Mouse (Mus musculus): ENCODE measurements around the gene Galnt6. TPM values are rescaled to one million over a fixed set of nuclear protein-coding genes. Genes with fewer than 3 reads are reported as not detected.

Gene Galnt6
- polyA plus RNA-seq, 1 experiment from 2014 or later, result 0.31 TPM

- Histone ChIP-seq H3K9ac (no peak overlapping the region), H3K36me3 (no peaks in the 10 kb centered on the region), H3K27ac (no peak overlapping the region), H3K4me3 (no peak overlapping the region), H3K4me2 (no peak overlapping the region), H3K27me3 (peaks cover 18% of the 10 kb centered on the region), H3K4me1 (replicated peaks) (peaks cover 4% of the 10 kb centered on the region), H3K9me3 (replicated peaks) (no peaks in the 10 kb centered on the region)
- no peak for ATAC-seq (replicated peaks; ENCODE audit: insufficient number of reproducible peaks, insufficient read depth, low FRiP score, low read depth)
- 70% methylated on average over 5 of the region's 5 CpGs for WGBS
These were observed 23.9 kb upstream of the Galnt6 start for GRCm38 (mm10) chr15:100753045-100753444.

- Histone ChIP-seq H3K27me3 (peaks cover 14% of the 10 kb centered on the region), H3K27ac (no peak overlapping the region), H3K9ac (no peak overlapping the region), H3K9me3 (replicated peaks) (no peaks in the 10 kb centered on the region), H3K36me3 (no peaks in the 10 kb centered on the region), H3K4me3 (no peak overlapping the region), H3K4me2 (no peak overlapping the region), H3K4me1 (replicated peaks) (peaks cover 4% of the 10 kb centered on the region)
- 63% methylated on average over 2 of the region's 2 CpGs for WGBS
- ATAC-seq (replicated peaks; ENCODE audit: insufficient number of reproducible peaks, insufficient read depth, low FRiP score, low read depth), result no peak
These were observed 23.3 kb upstream of the Galnt6 start for GRCm38 (mm10) chr15:100752439-100752838.

GRCm38 (mm10) chr15:100749751-100750538 lies 20.8 kb upstream of the Galnt6 start:
- no peak overlapping the region for H3K4me2 ChIP-seq
- peaks cover 4% of the 10 kb centered on the region for H3K4me1 ChIP-seq (replicated peaks)
- H3K36me3 ChIP-seq, result no peaks in the 10 kb centered on the region
- H3K9me3 ChIP-seq (replicated peaks), result no peaks in the 10 kb centered on the region
- 71% methylated on average over 10 of the region's 10 CpGs for WGBS
- ATAC-seq (replicated peaks; ENCODE audit: insufficient number of reproducible peaks, insufficient read depth, low FRiP score, low read depth), result no peak
- H3K4me3 ChIP-seq, result no peak overlapping the region
- no peak overlapping the region for H3K27ac ChIP-seq
- H3K27me3 ChIP-seq, result peaks cover 14% of the 10 kb centered on the region
- H3K9ac ChIP-seq, result no peak overlapping the region

- H3K9me3 ChIP-seq (replicated peaks), result no peaks in the 10 kb centered on the region
- peaks cover 10% of the 10 kb centered on the region; the same call in 1 of the 2 replicates for H3K27me3 ChIP-seq
- 87% methylated on average over 3 of the region's 3 CpGs for WGBS
- H3K4me3 ChIP-seq, result no peak overlapping the region
- H3K4me1 ChIP-seq (replicated peaks), result peaks cover 4% of the 10 kb centered on the region
- no peak for ATAC-seq (replicated peaks; ENCODE audit: insufficient number of reproducible peaks, insufficient read depth, low FRiP score, low read depth)
- no peak overlapping the region for H3K27ac ChIP-seq
- no peak overlapping the region for H3K9ac ChIP-seq
- H3K4me2 ChIP-seq, result no peak overlapping the region
- no peaks in the 10 kb centered on the region for H3K36me3 ChIP-seq
These were observed 19.4 kb upstream of the Galnt6 start for GRCm38 (mm10) chr15:100748584-100748983.

GRCm38 (mm10) chr15:100747121-100747963 lies 18.2 kb upstream of the Galnt6 start:
- peaks cover 4% of the 10 kb centered on the region for H3K4me1 ChIP-seq (replicated peaks)
- H3K36me3 ChIP-seq, result no peaks in the 10 kb centered on the region
- H3K27ac ChIP-seq, result no peak overlapping the region
- H3K4me3 ChIP-seq, result peak overlapping the region; percentile 35
- H3K27me3 ChIP-seq, result no peaks in the 10 kb centered on the region
- peak overlapping the region; percentile 64 for H3K4me2 ChIP-seq
- peak; percentile 60; the same call in 1 of the 2 replicates for ATAC-seq (replicated peaks; ENCODE audit: insufficient number of reproducible peaks, insufficient read depth, low FRiP score, low read depth)
- no peaks in the 10 kb centered on the region for H3K9me3 ChIP-seq (replicated peaks)
- 4% methylated on average over 23 of the region's 27 CpGs for WGBS
- no peak overlapping the region for H3K9ac ChIP-seq

GRCm38 (mm10) chr15:100746478-100747120 lies 17.4 kb upstream of the Galnt6 start:
- no peak for ATAC-seq (replicated peaks; ENCODE audit: insufficient number of reproducible peaks, insufficient read depth, low FRiP score, low read depth)
- Histone ChIP-seq H3K27ac (no peak overlapping the region), H3K4me3 (peak overlapping the region; percentile 35), H3K4me2 (peak overlapping the region; percentile 64), H3K9me3 (replicated peaks) (no peaks in the 10 kb centered on the region), H3K27me3 (no peaks in the 10 kb centered on the region), H3K9ac (no peak overlapping the region), H3K4me1 (replicated peaks) (peaks cover 4% of the 10 kb centered on the region), H3K36me3 (no peaks in the 10 kb centered on the region)
- 31% methylated on average over 6 of the region's 6 CpGs for WGBS

GRCm38 (mm10) chr15:100743238-100743637 lies 14.1 kb upstream of the Galnt6 start:
- no peak overlapping the region for H3K9ac ChIP-seq
- no peaks in the 10 kb centered on the region for H3K27me3 ChIP-seq
- no peak overlapping the region for H3K4me2 ChIP-seq
- no peak overlapping the region for H3K27ac ChIP-seq
- H3K4me1 ChIP-seq (replicated peaks), result peaks cover 4% of the 10 kb centered on the region
- no peaks in the 10 kb centered on the region for H3K9me3 ChIP-seq (replicated peaks)
- H3K4me3 ChIP-seq, result no peak overlapping the region
- H3K36me3 ChIP-seq, result no peaks in the 10 kb centered on the region
- no peak for ATAC-seq (replicated peaks; ENCODE audit: insufficient number of reproducible peaks, insufficient read depth, low FRiP score, low read depth)
- 81% methylated on average over 6 of the region's 6 CpGs for WGBS

- H3K27ac ChIP-seq, result no peak overlapping the region
- H3K9ac ChIP-seq, result no peak overlapping the region
- no peak for ATAC-seq (replicated peaks; ENCODE audit: insufficient number of reproducible peaks, insufficient read depth, low FRiP score, low read depth)
- H3K4me1 ChIP-seq (replicated peaks), result no peaks in the 10 kb centered on the region
- H3K4me2 ChIP-seq, result no peak overlapping the region
- no peaks in the 10 kb centered on the region for H3K9me3 ChIP-seq (replicated peaks)
- H3K27me3 ChIP-seq, result no peaks in the 10 kb centered on the region
- 77% methylated on average over 6 of the region's 6 CpGs for WGBS
- H3K36me3 ChIP-seq, result no peaks in the 10 kb centered on the region
- H3K4me3 ChIP-seq, result no peak overlapping the region
These were observed 10.3 kb upstream of the Galnt6 start for GRCm38 (mm10) chr15:100739442-100739841.

- ATAC-seq (replicated peaks; ENCODE audit: insufficient number of reproducible peaks, insufficient read depth, low FRiP score, low read depth), result no peak
- no peak overlapping the region for H3K9ac ChIP-seq
- H3K4me1 ChIP-seq (replicated peaks), result no peaks in the 10 kb centered on the region
- H3K4me2 ChIP-seq, result no peak overlapping the region
- no peak overlapping the region for H3K27ac ChIP-seq
- H3K27me3 ChIP-seq, result no peaks in the 10 kb centered on the region
- 65% methylated on average over 7 of the region's 7 CpGs for WGBS
- no peaks in the 10 kb centered on the region for H3K36me3 ChIP-seq
- no peaks in the 10 kb centered on the region for H3K9me3 ChIP-seq (replicated peaks)
- H3K4me3 ChIP-seq, result no peak overlapping the region
These were observed 9.2 kb upstream of the Galnt6 start for GRCm38 (mm10) chr15:100738351-100738781.

- 80% methylated on average over 3 of the region's 3 CpGs for WGBS
These were observed 8.5 kb upstream of the Galnt6 start for GRCm38 (mm10) chr15:100737667-100738066.

GRCm38 (mm10) chr15:100735953-100736300 lies 6.8 kb upstream of the Galnt6 start:
- Histone ChIP-seq H3K4me1 (replicated peaks) (0 out of 2 replicates have a peak, but pooled peaks cover 5% of the 10 kb centered on the region), H3K27me3 (peaks cover 11% of the 10 kb centered on the region; the same call in 1 of the 2 replicates), H3K36me3 (no peaks in the 10 kb centered on the region), H3K9me3 (replicated peaks) (no peaks in the 10 kb centered on the region), H3K9ac (no peak overlapping the region), H3K27ac (no peak overlapping the region), H3K4me3 (no peak overlapping the region), H3K4me2 (no peak overlapping the region)
- ATAC-seq (replicated peaks; ENCODE audit: insufficient number of reproducible peaks, insufficient read depth, low FRiP score, low read depth), result no peak
- WGBS, result 69% methylated on average over 9 of the region's 9 CpGs

More at GRCm38 (mm10) chr15:100737667-100738066, 8.5 kb upstream of the Galnt6 start:
- H3K4me3 ChIP-seq, result no peak overlapping the region
- no peaks in the 10 kb centered on the region for H3K27me3 ChIP-seq
- ATAC-seq (replicated peaks; ENCODE audit: insufficient number of reproducible peaks, insufficient read depth, low FRiP score, low read depth), result no peak
- no peaks in the 10 kb centered on the region for H3K36me3 ChIP-seq
- no peak overlapping the region for H3K9ac ChIP-seq
- no peak overlapping the region for H3K27ac ChIP-seq
- H3K4me1 ChIP-seq (replicated peaks), result 0 out of 2 replicates have a peak, but pooled peaks cover under 1% of the 10 kb centered on the region
- no peak overlapping the region for H3K4me2 ChIP-seq
- no peaks in the 10 kb centered on the region for H3K9me3 ChIP-seq (replicated peaks)
